ENCODE assay signal across 9 mouse cellular contexts in genomic region chr7:34198346-34198745, GRCm38 (mm10). TPM values are rescaled to one million over a fixed set of nuclear protein-coding genes. Genes with fewer than 3 reads are reported as not detected.
DNase-seq lines count a peak whose midpoint lies in the region; ATAC-seq and TF ChIP-seq lines count a peak whose summit lies in the region.
"Had no signal": no experiment of that assay in that cellular context is flagged by ENCODE, and none has a peak within 500 bp of the region (broad histone marks: within the 10 kb centered on the region; RNA-seq: fewer than 3 reads in every experiment).

No protein-coding gene starts in this region.

- H3K4me1 ChIP-seq in midbrain, postnatal 0 days (ENCODE audit: insufficient read depth, low read length): no peaks in the 10 kb centered on the region
- peaks cover 3% of the 10 kb centered on the region; the same call in 1 of the 2 replicates for H3K4me1 ChIP-seq in midbrain, embryonic 11.5 days (ENCODE audit: control insufficient read depth, insufficient read depth, low read length)
- H3K4me1 ChIP-seq in embryonic facial prominence, embryonic 14.5 days (ENCODE audit: control insufficient read depth, insufficient read depth, low read length): peaks cover 4% of the 10 kb centered on the region
- H3K4me1 ChIP-seq in intestine, embryonic 15.5 days (replicated peaks): peaks cover 7% of the 10 kb centered on the region

- no peak overlapping the region for H3K4me3 ChIP-seq in midbrain, postnatal 0 days (ENCODE audit: low read depth, low read length)
- H3K4me3 ChIP-seq in midbrain, embryonic 11.5 days (ENCODE audit: low read depth, low read length): no peak overlapping the region
- H3K4me3 ChIP-seq in embryonic facial prominence, embryonic 14.5 days (ENCODE audit: low read depth, low read length): no peak overlapping the region
- no peak overlapping the region for H3K4me3 ChIP-seq in intestine, embryonic 15.5 days (replicated peaks)

- no peak overlapping the region for H3K27ac ChIP-seq in midbrain, postnatal 0 days (ENCODE audit: low read depth, low read length)
- no peak overlapping the region for H3K27ac ChIP-seq in midbrain, embryonic 11.5 days (ENCODE audit: low read depth, low read length)
- no peak overlapping the region for H3K27ac ChIP-seq in embryonic facial prominence, embryonic 14.5 days (replicated peaks; ENCODE audit: low read depth, low read length)
- H3K27ac ChIP-seq in intestine, embryonic 15.5 days: no peak overlapping the region

- H3K36me3 ChIP-seq in midbrain, postnatal 0 days (ENCODE audit: insufficient read depth, low read length): peaks cover 22% of the 10 kb centered on the region; the same call in 1 of the 2 replicates
- H3K36me3 ChIP-seq in midbrain, embryonic 11.5 days (ENCODE audit: control insufficient read depth, insufficient read depth, low read length): peaks cover 14% of the 10 kb centered on the region
- H3K36me3 ChIP-seq in embryonic facial prominence, embryonic 14.5 days (ENCODE audit: control insufficient read depth, insufficient read depth, low read length): peaks cover 34% of the 10 kb centered on the region
- peaks cover 22% of the 10 kb centered on the region for H3K36me3 ChIP-seq in intestine, embryonic 15.5 days

- peak; percentile 59 for TF ChIP-seq CTCF in midbrain, postnatal 0 days (IDR thresholded peaks at IDR 0.05)

- no peak overlapping the region for H3K9ac ChIP-seq in midbrain, postnatal 0 days (replicated peaks; ENCODE audit: low read length, poor library complexity, severe bottlenecking)
- H3K9ac ChIP-seq in midbrain, embryonic 11.5 days (ENCODE audit: low read length): no peak overlapping the region
- no peak overlapping the region for H3K9ac ChIP-seq in embryonic facial prominence, embryonic 14.5 days (ENCODE audit: low read depth, low read length)
- H3K9ac ChIP-seq in intestine, embryonic 15.5 days: no peak overlapping the region

- DNase-seq in embryo, embryonic 10 days (ENCODE audit: low spot score): peak; percentile 49
- no peak for DNase-seq in embryo, embryonic 9.5 days (ENCODE audit: extremely low spot score)
- DNase-seq in midbrain, postnatal 0 days (ENCODE audit: low spot score): peak; percentile 12
- DNase-seq in midbrain, embryonic 11.5 days (ENCODE audit: low spot score, missing footprints): no peak
- peak; percentile 11 for DNase-seq in embryonic facial prominence, embryonic 14.5 days (ENCODE audit: low spot score)
- DNase-seq in cerebellum, postnatal 4 days (ENCODE audit: low spot score in 2 of 2): no peak

- H3K27me3 ChIP-seq in midbrain, postnatal 0 days (ENCODE audit: insufficient read depth, low read length): no peaks in the 10 kb centered on the region
- no peaks in the 10 kb centered on the region for H3K27me3 ChIP-seq in midbrain, embryonic 11.5 days (ENCODE audit: control insufficient read depth, insufficient read depth, low read length)
- H3K27me3 ChIP-seq in embryonic facial prominence, embryonic 14.5 days (replicated peaks; ENCODE audit: control insufficient read depth, insufficient read depth, low read length): no peaks in the 10 kb centered on the region
- H3K27me3 ChIP-seq in intestine, embryonic 15.5 days (replicated peaks): no peaks in the 10 kb centered on the region

- ATAC-seq in midbrain, postnatal 0 days (ENCODE audit: low FRiP score): no peak
- ATAC-seq in midbrain, embryonic 11.5 days (ENCODE audit: low FRiP score): no peak
- no peak for ATAC-seq in embryonic facial prominence, embryonic 14.5 days (ENCODE audit: low read depth)
- peak; percentile 74 for ATAC-seq in megakaryocyte, adult 5-6 weeks (ENCODE audit: poor library complexity, severe bottlenecking)
- ATAC-seq in intestine, embryonic 15.5 days: no peak

- 52% methylated on average over 3 of the region's 3 CpGs for WGBS in midbrain, postnatal 0 days
- 49% methylated on average over 3 of the region's 3 CpGs for WGBS in midbrain, embryonic 11.5 days
- 46% methylated on average over 3 of the region's 3 CpGs for whole genome bisulfite sequencing in embryonic facial prominence, embryonic 14.5 days
- WGBS in intestine, embryonic 15.5 days: 51% methylated on average over 3 of the region's 3 CpGs

- H3K4me2 ChIP-seq in midbrain, postnatal 0 days (ENCODE audit: low read depth, low read length, poor library complexity, severe bottlenecking): no peak overlapping the region
- H3K4me2 ChIP-seq in midbrain, embryonic 11.5 days: no peak overlapping the region
- H3K4me2 ChIP-seq in embryonic facial prominence, embryonic 14.5 days (ENCODE audit: low read depth, low read length): no peak overlapping the region
- H3K4me2 ChIP-seq in intestine, embryonic 15.5 days (replicated peaks): no peak overlapping the region

- no peaks in the 10 kb centered on the region for H3K9me3 ChIP-seq in midbrain, postnatal 0 days (ENCODE audit: low read length)
- H3K9me3 ChIP-seq in midbrain, embryonic 11.5 days (ENCODE audit: control insufficient read depth, low read length): no peaks in the 10 kb centered on the region
- H3K9me3 ChIP-seq in embryonic facial prominence, embryonic 14.5 days (ENCODE audit: control insufficient read depth, low read length): no peaks in the 10 kb centered on the region
- no peaks in the 10 kb centered on the region for H3K9me3 ChIP-seq in intestine, embryonic 15.5 days

RNA-seq across cellular contexts. Expression of gene Pdcd2l, which starts 1.9 kb away (rescaled TPM):
- total RNA-seq in midbrain, postnatal 0 days (2014; rRNA removed): 35.0 and 39.7 TPM in 2 replicates
- polyA plus RNA-seq in midbrain, postnatal 0 days (2015; fragmentation: Nextera tagmentation; extraction: Ambion mirVana): 64.4 and 68.0 TPM in 2 replicates
- 63.0 and 68.3 TPM in 2 replicates for polyA plus RNA-seq in midbrain, embryonic 11.5 days (2014; fragmentation: Nextera tagmentation; extraction: Ambion mirVana)
- polyA plus RNA-seq in embryonic facial prominence, embryonic 14.5 days (2014; fragmentation: Nextera tagmentation; extraction: Ambion mirVana): 47.5 and 55.0 TPM in 2 replicates
- total RNA-seq in megakaryocyte, adult 5-6 weeks (2015): 26.1 and 30.6 TPM in 2 replicates
- 33.9 and 37.0 TPM in 2 replicates for total RNA-seq in megakaryocyte, adult 5-6 weeks (2017)
- polyA plus RNA-seq in intestine, embryonic 15.5 days (2015; fragmentation: Nextera tagmentation; extraction: Ambion mirVana): 55.9 TPM in 2 replicates

RNA-seq across cellular contexts. Expression of gene Uba2, which starts 28.9 kb away (rescaled TPM):
- 142 and 145 TPM in 2 replicates for total RNA-seq in midbrain, postnatal 0 days (2014; rRNA removed)
- polyA plus RNA-seq in midbrain, postnatal 0 days (2015; fragmentation: Nextera tagmentation; extraction: Ambion mirVana): 119 and 120 TPM in 2 replicates
- 273 and 283 TPM in 2 replicates for polyA plus RNA-seq in midbrain, embryonic 11.5 days (2014; fragmentation: Nextera tagmentation; extraction: Ambion mirVana)
- 166 and 183 TPM in 2 replicates for polyA plus RNA-seq in embryonic facial prominence, embryonic 14.5 days (2014; fragmentation: Nextera tagmentation; extraction: Ambion mirVana)
- 111 and 115 TPM in 2 replicates for total RNA-seq in megakaryocyte, adult 5-6 weeks (2015)
- total RNA-seq in megakaryocyte, adult 5-6 weeks (2017): 121 and 126 TPM in 2 replicates
- 156 and 168 TPM in 2 replicates for polyA plus RNA-seq in intestine, embryonic 15.5 days (2015; fragmentation: Nextera tagmentation; extraction: Ambion mirVana)

RNA-seq across cellular contexts. Expression of gene Gpi1, which starts 31.8 kb away (rescaled TPM):
- 300 and 325 TPM in 2 replicates for total RNA-seq in midbrain, postnatal 0 days (2014; rRNA removed)
- polyA plus RNA-seq in midbrain, postnatal 0 days (2015; fragmentation: Nextera tagmentation; extraction: Ambion mirVana): 357 and 374 TPM in 2 replicates
- polyA plus RNA-seq in midbrain, embryonic 11.5 days (2014; fragmentation: Nextera tagmentation; extraction: Ambion mirVana): 277 and 282 TPM in 2 replicates
- 313 and 332 TPM in 2 replicates for polyA plus RNA-seq in embryonic facial prominence, embryonic 14.5 days (2014; fragmentation: Nextera tagmentation; extraction: Ambion mirVana)
- 345 and 348 TPM in 2 replicates for total RNA-seq in megakaryocyte, adult 5-6 weeks (2015)
- 393 and 429 TPM in 2 replicates for total RNA-seq in megakaryocyte, adult 5-6 weeks (2017)
- 421 and 423 TPM in 2 replicates for polyA plus RNA-seq in intestine, embryonic 15.5 days (2015; fragmentation: Nextera tagmentation; extraction: Ambion mirVana)

RNA-seq across cellular contexts. Expression of gene Gm6096, which starts 52.5 kb away (rescaled TPM):
- total RNA-seq in midbrain, postnatal 0 days (2014; rRNA removed): not detected in 2 replicates
- polyA plus RNA-seq in midbrain, postnatal 0 days (2015; fragmentation: Nextera tagmentation; extraction: Ambion mirVana): not detected in 2 replicates
- 0.44 TPM in 1 of 2 replicates, not detected in the other for polyA plus RNA-seq in midbrain, embryonic 11.5 days (2014; fragmentation: Nextera tagmentation; extraction: Ambion mirVana)
- not detected in 2 replicates for polyA plus RNA-seq in embryonic facial prominence, embryonic 14.5 days (2014; fragmentation: Nextera tagmentation; extraction: Ambion mirVana)
- not detected in 2 replicates for total RNA-seq in megakaryocyte, adult 5-6 weeks (2015)
- total RNA-seq in megakaryocyte, adult 5-6 weeks (2017): not detected in 2 replicates
- not detected in 2 replicates for polyA plus RNA-seq in intestine, embryonic 15.5 days (2015; fragmentation: Nextera tagmentation; extraction: Ambion mirVana)
- polyA plus RNA-seq: large intestine, adult 2 months had no signal

Comparison
In these comparisons a context has a peak if more than half of its experiments do, and no peak if none do; other contexts are left out.
1. DNase-seq: peak in embryo, embryonic 10 days (single experiment), midbrain, postnatal 0 days (single experiment) and embryonic facial prominence, embryonic 14.5 days (single experiment); none in embryo, embryonic 9.5 days (single experiment), midbrain, embryonic 11.5 days (single experiment) and cerebellum, postnatal 4 days (0 of 2).